Mouse (Mus musculus) yolk sac, embryonic 10.5 days (tissue): Measurements from ENCODE around the gene Apob.
A peak's percentile ranks its signal among the peaks of the same experiment; 100 is the strongest.

Experiments used
- DNase-seq: peaks from one replicate; pipeline ENCODE4 v3.0.0-alpha.2; 2017; ENCODE audit warnings: low spot score

Apob gene

DNA sequence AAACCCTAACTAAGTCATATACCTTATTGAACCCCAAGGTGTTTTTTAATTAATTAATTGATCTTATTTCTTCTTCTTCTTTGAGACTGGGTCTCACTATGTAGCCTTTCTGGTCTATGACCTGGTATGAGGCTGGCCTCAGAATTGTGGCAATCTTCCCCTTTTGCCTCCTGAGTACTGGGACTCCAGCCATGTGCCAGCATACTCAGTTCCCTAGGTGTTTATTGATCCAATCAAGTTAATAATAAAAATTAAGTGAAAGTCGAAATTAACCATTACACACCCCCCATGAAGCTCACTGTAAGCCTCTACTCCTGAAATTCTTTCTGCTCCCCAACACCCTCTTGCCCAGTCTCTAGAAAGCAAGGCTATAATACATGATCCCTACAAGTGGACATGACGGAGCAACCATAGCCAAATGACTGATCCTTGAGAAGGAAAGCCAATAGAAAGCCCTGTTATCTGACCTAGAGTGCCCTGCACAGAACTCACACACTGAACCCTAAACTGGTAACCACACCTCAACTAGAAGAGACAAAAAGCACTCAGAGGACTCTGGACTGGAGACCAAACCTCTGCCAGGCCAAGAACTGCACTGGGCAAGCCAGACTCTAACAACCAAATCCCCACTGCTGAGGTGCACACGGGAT, 60.8 kb downstream of the Apob start:
- DNase-seq = no peak

DNA sequence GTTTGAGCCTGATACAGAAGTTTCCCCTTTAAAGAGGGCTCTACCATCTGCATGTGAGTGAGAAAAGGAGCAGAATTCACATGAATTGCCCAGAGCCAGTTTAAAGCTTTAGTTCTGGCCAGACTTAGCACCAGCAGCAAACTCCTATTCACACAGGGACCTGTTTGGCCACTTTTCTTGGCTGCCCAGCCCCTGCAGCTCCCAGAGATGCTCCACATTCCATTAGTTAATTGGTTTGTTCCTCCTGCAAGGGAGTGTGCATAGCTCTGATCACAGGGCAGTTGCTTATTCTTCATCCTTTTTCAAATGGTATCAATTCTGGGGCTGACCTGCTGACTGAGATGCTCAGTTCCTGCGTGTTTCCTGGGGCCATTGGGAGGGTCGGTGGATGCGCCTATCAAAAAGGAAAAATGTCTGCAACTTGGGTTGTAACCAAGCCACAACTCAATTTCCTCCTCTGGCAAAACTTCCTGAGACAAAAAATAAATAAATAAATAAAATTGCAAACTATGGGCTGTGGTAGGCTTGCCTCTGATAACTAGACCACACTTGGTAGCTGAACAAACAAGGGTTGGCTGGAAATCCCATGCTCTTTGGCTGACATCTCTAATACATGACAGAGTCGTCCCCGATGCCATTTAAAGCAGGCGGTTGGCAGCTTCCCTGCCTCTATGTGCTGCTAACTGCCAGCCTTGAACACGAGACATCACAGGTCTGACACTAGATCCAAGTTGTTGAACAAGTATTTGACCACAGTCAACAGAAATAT, 65.4 kb downstream of the Apob start:
- no peak for DNase-seq

DNA sequence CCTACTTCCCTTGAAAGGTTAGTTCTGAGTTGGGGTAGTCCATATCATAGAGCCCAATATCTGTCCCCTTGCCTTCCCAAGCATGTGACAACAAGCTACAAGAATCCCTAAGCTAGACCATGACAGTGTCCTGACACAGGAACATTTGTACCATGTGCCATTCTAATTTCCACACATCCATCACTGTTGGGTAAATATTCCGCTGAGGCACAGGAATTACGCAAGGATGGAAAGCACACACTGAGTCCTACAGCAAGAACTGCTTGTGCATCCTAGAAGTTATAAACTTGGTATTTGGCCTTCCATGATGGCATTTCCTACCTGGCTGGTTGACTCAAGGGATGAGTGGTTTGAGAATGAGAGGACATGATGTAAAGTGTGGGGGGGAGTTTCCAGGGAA, 69.6 kb downstream of the Apob start:
- DNase-seq = no peak

DNA sequence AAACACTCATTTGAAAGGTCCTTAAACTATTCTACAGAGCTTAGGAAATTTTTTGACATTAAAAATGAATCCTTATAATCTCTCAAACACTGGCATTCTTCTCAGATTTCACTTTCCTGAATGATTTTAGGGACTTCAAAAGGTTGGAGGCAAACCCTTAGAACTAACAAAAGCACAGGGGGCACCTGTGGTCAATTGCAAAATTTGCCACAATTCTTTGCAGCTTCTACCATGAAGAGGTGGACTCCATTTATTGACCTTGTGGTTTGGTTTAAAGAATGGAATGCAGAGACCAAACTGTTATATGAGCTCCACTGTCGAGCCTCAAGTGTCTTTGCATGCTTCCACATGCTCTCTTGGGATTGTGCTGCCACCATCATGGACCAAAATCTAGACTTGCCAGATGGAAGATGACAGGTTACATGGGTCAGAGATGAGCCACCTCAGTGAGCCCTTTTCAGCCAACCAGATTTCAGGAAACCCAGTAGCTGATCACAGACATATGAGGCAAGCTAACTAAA, 70.4 kb downstream of the Apob start:
- no peak for DNase-seq

DNA sequence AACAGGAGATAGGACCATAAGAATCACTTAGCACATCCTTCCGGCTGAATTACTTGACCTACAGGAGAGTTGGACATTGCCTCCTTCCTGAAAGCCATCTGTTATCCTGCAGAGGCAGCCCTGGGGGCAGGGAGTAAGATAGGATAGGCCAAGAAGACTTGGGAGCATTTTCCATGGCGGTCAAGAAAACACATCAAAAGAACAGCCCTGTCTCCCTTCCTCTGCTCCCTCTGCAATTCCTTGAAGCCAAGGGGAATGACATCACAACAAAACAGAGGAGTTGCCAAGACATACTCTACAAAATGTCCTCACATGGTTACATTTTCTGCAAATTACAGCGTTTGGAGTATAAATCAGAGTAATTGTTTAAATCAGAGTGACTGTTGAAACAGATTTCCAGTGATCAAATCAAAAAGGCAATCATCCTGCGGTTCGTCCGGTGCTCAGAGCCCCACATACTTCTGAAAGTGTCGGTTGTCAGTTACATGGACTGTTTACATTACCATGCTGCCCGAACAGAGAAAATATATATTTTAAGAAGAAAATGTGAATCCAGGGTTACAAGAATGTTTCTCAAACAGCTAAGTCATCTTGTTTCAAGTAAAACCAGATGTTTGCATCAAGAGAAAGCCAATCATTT, 78.7 kb downstream of the Apob start:
- no peak for DNase-seq

DNA sequence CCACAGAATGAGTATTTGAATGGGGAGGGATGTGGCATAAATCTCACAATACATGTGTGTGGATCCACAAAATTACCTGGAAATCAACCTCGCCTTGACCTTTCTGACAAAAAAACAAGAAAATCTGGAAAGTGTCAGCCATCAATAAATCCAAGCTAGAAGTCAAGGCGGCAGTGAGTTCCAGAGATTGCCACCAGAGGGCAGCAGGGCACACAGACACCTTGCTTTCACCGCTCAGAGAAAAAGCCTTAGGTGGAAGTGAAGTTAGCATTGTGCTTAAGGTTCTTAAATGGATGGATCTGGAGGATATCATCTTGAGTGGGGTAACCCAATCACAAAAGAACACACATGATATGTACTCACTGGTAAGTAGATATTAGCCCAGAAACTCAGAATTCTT, 82.1 kb downstream of the Apob start:
- peak; percentile 18 for DNase-seq

DNA sequence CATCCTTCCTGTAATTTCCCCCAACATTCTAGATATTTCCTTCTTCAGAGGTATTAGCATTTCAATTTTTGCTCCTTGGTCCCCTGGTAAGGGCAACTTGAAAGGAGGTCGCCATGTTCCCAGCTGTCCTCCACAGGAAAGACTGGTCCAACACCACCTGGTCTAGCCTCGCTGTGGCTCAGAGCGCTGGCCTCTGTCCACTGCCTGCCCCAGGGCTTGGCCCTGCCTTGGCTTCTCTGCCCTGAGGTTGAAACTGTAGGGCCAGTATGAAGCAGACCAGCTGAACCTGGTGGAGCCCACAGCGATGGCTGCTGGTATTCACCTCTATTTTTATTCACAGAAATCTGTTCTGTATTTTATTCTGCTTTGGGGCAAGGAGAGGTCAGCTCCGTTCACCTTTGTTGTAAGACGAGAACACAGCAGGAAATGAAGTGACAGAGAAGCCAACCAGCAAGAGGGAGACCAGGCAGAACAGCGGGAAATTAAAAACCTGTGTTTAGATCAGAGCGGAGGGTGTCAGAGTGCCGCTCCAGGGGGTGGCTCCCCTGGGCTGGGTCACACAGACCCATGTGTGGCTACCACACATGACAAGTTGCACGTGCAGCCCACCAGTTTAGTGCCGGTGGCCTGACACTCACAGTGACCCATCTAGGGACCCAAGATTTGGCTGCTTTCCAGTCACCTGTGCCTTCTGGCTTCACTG, 86.1 kb downstream of the Apob start:
- no peak for DNase-seq
